9 mouse cellular contexts compared by ENCODE assay signal in the genomic region with DNA sequence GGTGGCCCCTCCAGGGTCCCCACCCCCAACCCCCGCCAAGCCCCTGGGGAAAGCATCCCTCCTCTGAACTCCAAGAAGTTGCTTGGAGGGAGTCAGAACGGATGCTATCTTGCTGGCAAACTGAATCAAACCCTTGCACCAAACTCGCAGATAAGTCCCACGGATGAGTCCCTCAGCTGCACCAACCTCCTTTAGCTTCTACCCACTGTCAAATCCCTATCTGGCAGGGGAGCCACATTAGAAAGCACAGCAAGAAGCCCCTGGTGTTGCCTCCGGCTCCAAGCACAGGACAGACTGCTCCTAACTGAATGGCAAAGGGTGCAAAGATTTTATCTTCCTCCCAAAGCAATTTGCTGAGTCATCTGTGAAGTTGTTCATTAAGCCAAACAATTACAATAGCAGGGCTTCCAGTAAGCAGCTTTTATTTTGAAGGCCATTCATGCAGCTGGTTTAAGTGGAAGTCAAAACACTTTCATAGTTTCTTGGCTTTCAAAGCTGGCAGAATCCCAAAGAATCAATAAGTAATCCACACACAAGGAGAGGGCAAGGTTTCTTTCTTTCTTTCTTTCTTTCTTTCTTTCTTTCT. TPM values are rescaled to one million over a fixed set of nuclear protein-coding genes. Genes with fewer than 3 reads are reported as not detected.
DNase-seq lines count a peak whose midpoint lies in the region; ATAC-seq and TF ChIP-seq lines count a peak whose summit lies in the region.
"Had no signal": no experiment of that assay in that cellular context is flagged by ENCODE, and none has a peak within 500 bp of the region (broad histone marks: within the 10 kb centered on the region; RNA-seq: fewer than 3 reads in every experiment).

No protein-coding gene starts in this region.

- H3K4me2 ChIP-seq in hindbrain, postnatal 0 days (ENCODE audit: low read depth, low read length), result no peak overlapping the region
- no peak overlapping the region for H3K4me2 ChIP-seq in hindbrain, embryonic 13.5 days

- WGBS in hindbrain, postnatal 0 days, result 41% methylated on average over 5 of the region's 5 CpGs
- 48% methylated on average over 5 of the region's 5 CpGs for WGBS in hindbrain, embryonic 13.5 days

- in situ Hi-C loops in Patski (cut with MboI; ENCODE audit: low pct_unique_long_range_greater_than_20kb), result no loop called here

- no peak for TF ChIP-seq CTCF in hindbrain, postnatal 0 days (IDR thresholded peaks at IDR 0.05; ENCODE audit: low read depth)
- no peak for TF ChIP-seq CTCF in Patski (IDR thresholded peaks at IDR 0.05)

- no peaks in the 10 kb centered on the region for H3K4me1 ChIP-seq in hindbrain, postnatal 0 days (ENCODE audit: insufficient read depth, low read length)
- peaks cover 16% of the 10 kb centered on the region for H3K4me1 ChIP-seq in hindbrain, embryonic 13.5 days (replicated peaks)

- H3K9ac ChIP-seq in hindbrain, postnatal 0 days (replicated peaks; ENCODE audit: low read length), result no peak overlapping the region
- no peak overlapping the region for H3K9ac ChIP-seq in hindbrain, embryonic 13.5 days

- no peaks in the 10 kb centered on the region for H3K36me3 ChIP-seq in hindbrain, postnatal 0 days (ENCODE audit: insufficient read depth, low read length)
- H3K36me3 ChIP-seq in hindbrain, embryonic 13.5 days, result no peaks in the 10 kb centered on the region

- CTCF ChIA-PET in Patski (lab: Charles Lee), result interaction anchor here (0.9 to 2.8 kb wide), 8 partner anchors 10 to 132 kb away, joined by 3 to 12 read pairs (median 4); a partner anchor contains a TSS

- no peak overlapping the region for H3K27ac ChIP-seq in hindbrain, postnatal 0 days
- H3K27ac ChIP-seq in hindbrain, embryonic 13.5 days, result no peak overlapping the region

- no peaks in the 10 kb centered on the region for H3K27me3 ChIP-seq in hindbrain, postnatal 0 days (ENCODE audit: insufficient read depth, low read length)
- peaks cover 32% of the 10 kb centered on the region for H3K27me3 ChIP-seq in hindbrain, embryonic 13.5 days
- no peaks in the 10 kb centered on the region for H3K27me3 ChIP-seq in Patski

- POLR2A ChIA-PET in Patski (lab: Charles Lee), result interaction anchor here (0.7 to 2.1 kb wide), 3 partner anchors 42 to 125 kb away, joined by 4 to 7 read pairs (median 5); no protein-coding TSS in a partner anchor

- H3K9me3 ChIP-seq in hindbrain, postnatal 0 days (ENCODE audit: low read length), result no peaks in the 10 kb centered on the region
- no peaks in the 10 kb centered on the region for H3K9me3 ChIP-seq in hindbrain, embryonic 13.5 days

- 0 out of 2 replicates have a peak, but pooled peaks have one; percentile 12 for ATAC-seq in hindbrain, postnatal 0 days
- ATAC-seq in hindbrain, embryonic 13.5 days (ENCODE audit: low FRiP score), result no peak
- peak; percentile 86 for ATAC-seq in Patski

- DNase-seq in hindbrain, postnatal 0 days (ENCODE audit: low spot score), result peak; percentile 38
- peak; percentile 67 for DNase-seq in 416B (ENCODE audit: low read depth)
- peak; percentile 94 for DNase-seq in Patski (ENCODE audit: low read depth, low spot score)
- peak; percentile 11 to 39 for DNase-seq in kidney, postnatal 25 days
- no peak for DNase-seq in spleen, postnatal 4 days (ENCODE audit: low spot score in 2 of 2)
- DNase-seq in cerebellum, postnatal 14 days, result no peak

- no peak overlapping the region for H3K4me3 ChIP-seq in hindbrain, postnatal 0 days (ENCODE audit: low read length)
- no peak overlapping the region for H3K4me3 ChIP-seq in hindbrain, embryonic 13.5 days

RNA-seq across cellular contexts. Expression of a gene that starts 1.0 kb away (rescaled TPM):
- not detected in 2 replicates for total RNA-seq in hindbrain, postnatal 0 days (2014; rRNA removed)
- polyA plus RNA-seq in hindbrain, postnatal 0 days (2015; fragmentation: Nextera tagmentation; extraction: Ambion mirVana), result 0.28 and 0.55 TPM in 2 replicates
- polyA plus RNA-seq in hindbrain, embryonic 13.5 days (2015; fragmentation: Nextera tagmentation; extraction: Ambion mirVana), result 0.14 and 0.17 TPM in 2 replicates
- polyA plus RNA-seq in Patski (2021), result 11.9 TPM

RNA-seq across cellular contexts. Expression of a gene that starts 10.2 kb away (rescaled TPM):
- total RNA-seq in hindbrain, postnatal 0 days (2014; rRNA removed), result 0.37 and 1.5 TPM in 2 replicates
- 0.49 and 0.61 TPM in 2 replicates for polyA plus RNA-seq in hindbrain, postnatal 0 days (2015; fragmentation: Nextera tagmentation; extraction: Ambion mirVana)
- polyA plus RNA-seq in hindbrain, embryonic 13.5 days (2015; fragmentation: Nextera tagmentation; extraction: Ambion mirVana), result 4.0 and 4.4 TPM in 2 replicates
- 41.7 TPM for polyA plus RNA-seq in Patski (2021)

RNA-seq across cellular contexts. Expression of a gene that starts 14.1 kb away (rescaled TPM):
- 20.3 and 32.5 TPM in 2 replicates for total RNA-seq in hindbrain, postnatal 0 days (2014; rRNA removed)
- polyA plus RNA-seq in hindbrain, postnatal 0 days (2015; fragmentation: Nextera tagmentation; extraction: Ambion mirVana), result 59.5 and 75.7 TPM in 2 replicates
- polyA plus RNA-seq in hindbrain, embryonic 13.5 days (2015; fragmentation: Nextera tagmentation; extraction: Ambion mirVana), result 43.6 and 55.5 TPM in 2 replicates
- polyA plus RNA-seq in Patski (2021), result not detected

RNA-seq across cellular contexts. Expression of a gene that starts 27.8 kb away (rescaled TPM):
- not detected in 2 replicates for total RNA-seq in hindbrain, postnatal 0 days (2014; rRNA removed)
- polyA plus RNA-seq in hindbrain, postnatal 0 days (2015; fragmentation: Nextera tagmentation; extraction: Ambion mirVana), result 0.24 and 0.29 TPM in 2 replicates
- not detected in 2 replicates for polyA plus RNA-seq in hindbrain, embryonic 13.5 days (2015; fragmentation: Nextera tagmentation; extraction: Ambion mirVana)
- polyA plus RNA-seq in Patski (2021), result not detected
- total RNA-seq: heart, postnatal 36 days; left cerebral cortex, postnatal 36 days had no signal

RNA-seq across cellular contexts. Expression of a gene that starts 36.2 kb away (rescaled TPM):
- total RNA-seq in hindbrain, postnatal 0 days (2014; rRNA removed), result not detected in 2 replicates
- not detected in 2 replicates for polyA plus RNA-seq in hindbrain, postnatal 0 days (2015; fragmentation: Nextera tagmentation; extraction: Ambion mirVana)
- polyA plus RNA-seq in hindbrain, embryonic 13.5 days (2015; fragmentation: Nextera tagmentation; extraction: Ambion mirVana), result not detected in 2 replicates
- 0.04 TPM for polyA plus RNA-seq in Patski (2021)
- total RNA-seq: heart, postnatal 36 days; left cerebral cortex, postnatal 36 days had no signal

Comparison
In these comparisons a context has a peak if more than half of its experiments do, and no peak if none do; other contexts are left out.
1. DNase-seq: peak in hindbrain, postnatal 0 days (single experiment), 416B (single experiment), Patski (single experiment) and kidney, postnatal 25 days (2 of 2); none in spleen, postnatal 4 days (0 of 2) and cerebellum, postnatal 14 days (0 of 2).
2. RNA of a gene that starts 14.1 kb away (polyA plus RNA-seq): 59.5 to 75.7 TPM in hindbrain, postnatal 0 days and 43.6 to 55.5 TPM in hindbrain, embryonic 13.5 days; not detected in Patski (single experiment); every median in the first group is over 10 times any median in the second.